Mouse (Mus musculus) hindbrain, postnatal 0 days (tissue): ENCODE measurements at regions not wholly inside any gene's neighbourhood (a gene's known extent, or its start where the extent isn't known, plus 50 kb on each side); places are given as distances from the start of the nearest gene placed in this dataset.

Experiments used
- ATAC-seq: fragments of 200-750 bp; cut with Nextera tagmentation; 2 replicates; pipeline ENCODE4 v1.8.0; 2017; ENCODE audit warnings: mild to moderate bottlenecking, moderate TSS enrichment, moderate library complexity
- DNase-seq: peaks from one replicate; pipeline ENCODE4 v3.0.0-alpha.2; 2015; ENCODE audit warnings: low spot score
- H3K27ac ChIP-seq: fragments of 300-500 bp; sonication (generic); 2 replicates; pipeline ENCODE4 v1.5.1; 2014; ENCODE audit warnings: mild to moderate bottlenecking
- H3K27me3 ChIP-seq: fragments of 300-500 bp; sonication (generic); 2 replicates; pipeline ENCODE4 v1.6.1; 2014; ENCODE audit warnings: low read length, mixed read lengths; ENCODE audit not compliant: insufficient read depth
- H3K36me3 ChIP-seq: fragments of 300-500 bp; sonication (generic); 2 replicates; pipeline ENCODE4 v1.6.1; 2014; ENCODE audit warnings: low read length, mixed read lengths; ENCODE audit not compliant: insufficient read depth
- H3K4me1 ChIP-seq: fragments of 300-500 bp; sonication (generic); 2 replicates; pipeline ENCODE4 v1.6.1; 2014; ENCODE audit warnings: antibody characterized with exemption, low read length, mixed read lengths; ENCODE audit not compliant: insufficient read depth
- H3K4me2 ChIP-seq: fragments of 300-500 bp; sonication (generic); 2 replicates; pipeline ENCODE4 v1.6.1; 2014; ENCODE audit warnings: low read depth, mild to moderate bottlenecking, low read length, moderate library complexity, mixed read lengths
- H3K4me3 ChIP-seq: fragments of 300-500 bp; sonication (generic); 2 replicates; pipeline ENCODE4 v1.5.1; 2014; ENCODE audit warnings: low read length
- H3K9ac ChIP-seq: fragments of 300-500 bp; sonication (generic); replicated peaks from 2 replicates; pipeline ENCODE4 v1.6.1; 2014; ENCODE audit warnings: mild to moderate bottlenecking, low read length, moderate library complexity, mixed read lengths
- H3K9me3 ChIP-seq: fragments of 300-500 bp; sonication (generic); 2 replicates; pipeline ENCODE4 v1.6.1; 2016; ENCODE audit warnings: low read length, mixed read lengths
- CTCF ChIP-seq: IDR thresholded peaks from 2 replicates; pipeline ENCODE4 v1.5.1; 2016; ENCODE audit warnings: antibody characterized with exemption, control low read depth, low read depth
- WGBS: fragments of 180-500 bp; shearing (Covaris S2); extraction: QIAGEN DNeasy Blood & Tissue Kit; methylation state at CpG from one replicate; pipeline ENCODE4 v1.1.7; 2014; 5-methylcytosine and 5-hydroxymethylcytosine counted together

GRCm38 (mm10) chr9:118424344-118424743, 53.7 kb upstream of the Eomes start:
- H3K4me2 ChIP-seq, result no peak overlapping the region
- no peaks in the 10 kb centered on the region for H3K4me1 ChIP-seq
- no peak for DNase-seq
- no peaks in the 10 kb centered on the region for H3K36me3 ChIP-seq
- no peak overlapping the region for H3K4me3 ChIP-seq
- H3K9me3 ChIP-seq, result no peaks in the 10 kb centered on the region
- 78% methylated on average over 6 of the region's 6 CpGs for WGBS
- no peak for TF ChIP-seq CTCF
- no peaks in the 10 kb centered on the region for H3K27me3 ChIP-seq
- H3K9ac ChIP-seq, result no peak overlapping the region
- no peak overlapping the region for H3K27ac ChIP-seq
- no peak for ATAC-seq
